Mouse (Mus musculus): ENCODE measurements around the gene Krt82.

DNA sequence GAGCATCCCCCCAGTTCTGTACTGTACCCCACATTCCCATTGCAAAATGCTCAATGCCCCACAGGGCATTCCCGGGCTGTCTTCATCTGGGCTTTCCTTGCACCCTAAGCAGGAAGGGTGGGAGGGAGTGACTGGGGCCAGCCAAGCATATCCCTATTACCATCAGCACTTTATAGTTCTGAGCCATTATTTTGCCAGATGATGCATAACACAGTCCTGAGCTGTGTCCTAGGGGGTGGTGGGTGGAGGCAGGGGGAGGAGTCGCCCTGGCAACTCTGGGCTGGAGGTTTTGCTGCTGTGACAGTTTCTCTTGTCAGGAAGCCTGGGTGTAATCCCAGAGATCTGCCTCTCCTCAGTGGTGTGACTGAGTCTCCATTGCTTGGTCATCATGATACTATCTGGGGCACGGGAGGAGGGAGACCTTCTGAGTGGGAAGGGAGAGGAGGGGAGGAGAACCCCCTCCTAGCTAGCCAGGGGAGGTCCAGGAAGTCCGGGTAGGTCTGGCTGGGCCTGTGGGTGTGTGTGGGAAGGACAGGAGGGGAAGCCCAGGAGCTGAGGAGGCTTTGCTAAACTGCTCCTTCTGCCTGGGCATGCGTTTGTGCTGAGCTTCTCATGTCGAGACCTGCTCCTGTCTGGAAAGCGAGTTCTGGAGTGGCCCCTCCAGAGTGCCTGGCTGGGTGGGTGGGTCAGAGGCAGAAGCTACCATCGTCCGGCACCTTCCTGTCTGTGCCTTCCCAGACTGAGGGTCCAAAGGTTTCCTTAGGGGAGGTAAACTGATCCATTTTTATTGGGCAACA, 14.2 kb downstream of the Krt82 start:
- TF ChIP-seq CTCF (IDR thresholded peaks at IDR 0.05; ENCODE audit: insufficient read depth, low read depth, low read length) (no peak), POLR2A (IDR thresholded peaks at IDR 0.05; ENCODE audit: insufficient read depth, low read depth, low read length) (no peak)
